Mouse (Mus musculus): Measurements from ENCODE around the gene Elof1.

Elof1 gene

GRCm38 (mm10) chr9:22136765-22137547, 20.0 kb upstream of the Elof1 start:
- no peak for DNase-seq (ENCODE audit: low spot score)

GRCm38 (mm10) chr9:22135644-22136390, 18.8 kb upstream of the Elof1 start, which contains the start of gene Acp5:
Acp5 (minus strand) TSS chr9:22135711.
- DNase-seq (ENCODE audit: low spot score): no peak

GRCm38 (mm10) chr9:22134988-22135643, 18.1 kb upstream of the Elof1 start:
- DNase-seq (ENCODE audit: low spot score): no peak

- no peak for DNase-seq (ENCODE audit: low spot score)
These were observed 17.4 kb upstream of the Elof1 start for GRCm38 (mm10) chr9:22134246-22134890.

- DNase-seq (ENCODE audit: low spot score): no peak
These were observed 15.2 kb upstream of the Elof1 start for GRCm38 (mm10) chr9:22132220-22132619.

GRCm38 (mm10) chr9:22131226-22131981, 14.4 kb upstream of the Elof1 start:
- DNase-seq (ENCODE audit: low spot score): no peak

- no peak for DNase-seq (ENCODE audit: low spot score)
These were observed 8.5 kb upstream of the Elof1 start for GRCm38 (mm10) chr9:22125246-22126027.

GRCm38 (mm10) chr9:22124169-22124568, 7.2 kb upstream of the Elof1 start:
- DNase-seq (ENCODE audit: low spot score): no peak

GRCm38 (mm10) chr9:22123069-22123609, 6.2 kb upstream of the Elof1 start:
- DNase-seq (ENCODE audit: low spot score): no peak

- no peak for DNase-seq (ENCODE audit: low spot score)
These were observed 5.0 kb upstream of the Elof1 start for GRCm38 (mm10) chr9:22122005-22122404.

GRCm38 (mm10) chr9:22121545-22121944, 4.6 kb upstream of the Elof1 start:
- no peak for DNase-seq (ENCODE audit: low spot score)

- DNase-seq (ENCODE audit: low spot score): peak; percentile 30
These were observed 2.6 kb upstream of the Elof1 start for GRCm38 (mm10) chr9:22119543-22119942.

GRCm38 (mm10) chr9:22117754-22118456, 933 bp upstream of the Elof1 start:
- peak; percentile 49 for DNase-seq (ENCODE audit: low spot score)

- DNase-seq (ENCODE audit: low spot score): no peak
These were observed 886 bp downstream of the Elof1 start for GRCm38 (mm10) chr9:22116086-22116485.

- no peak for DNase-seq (ENCODE audit: low spot score)
These were observed 1.3 kb downstream of the Elof1 start for GRCm38 (mm10) chr9:22115635-22116034.

- DNase-seq (ENCODE audit: low spot score): no peak
These were observed 8.8 kb downstream of the Elof1 start for GRCm38 (mm10) chr9:22108194-22108593.

GRCm38 (mm10) chr9:22099922-22100321, 17.1 kb downstream of the Elof1 start:
- DNase-seq (ENCODE audit: low spot score): no peak

GRCm38 (mm10) chr9:22098993-22099696, 17.8 kb downstream of the Elof1 start, which contains the start of gene Cnn1:
Cnn1 (plus strand) TSS chr9:22099216.
- DNase-seq (ENCODE audit: low spot score): no peak

- peak; percentile 40 for DNase-seq (ENCODE audit: low spot score)
These were observed 21.1 kb downstream of the Elof1 start for GRCm38 (mm10) chr9:22095854-22096307.

Measured in left cerebral cortex, adult 11 months (tissue).